Mouse (Mus musculus) erythroblast, embryonic 14.5 days (primary cell): ENCODE measurements around the gene Pgls.

Source experiments
- GATA1 ChIP-seq: IDR thresholded peaks from 2 replicates; pipeline ENCODE4 v1.6.1; 2012; ENCODE audit warnings: low read length, inconsistent platforms, mixed read lengths
- TAL1 ChIP-seq: IDR thresholded peaks from 3 replicates; pipeline ENCODE4 v1.6.1; 2012; ENCODE audit warnings: low read length, inconsistent platforms, mixed read lengths

GRCm38 (mm10) chr8:71613418-71613817 lies 21.4 kb downstream of the Pgls start:
- TF ChIP-seq GATA1 (no peak), TAL1 (no peak)
